Mouse (Mus musculus): ENCODE results near the gene Prss8. TPM values are rescaled to one million over a fixed set of nuclear protein-coding genes. Genes with fewer than 3 reads are reported as not detected.

Prss8 gene
- polyA plus RNA-seq (2012) = 0.04 TPM in 1 of 2 replicates, not detected in the other

- no peak for TF ChIP-seq TAL1 (IDR thresholded peaks at IDR 0.05; ENCODE audit: low read length)
- no peak for TF ChIP-seq GATA1 (IDR thresholded peaks at IDR 0.05; ENCODE audit: low read length)
- Histone ChIP-seq H3K4me3 (replicated peaks) (peak within 1 kb of the TSS; percentile 53), H3K36me3 (ENCODE audit: control insufficient read depth) (peaks cover 28% of the 10 kb centered on the region), H3K9me3 (ENCODE audit: control insufficient read depth, low read length) (no peaks in the 10 kb centered on the region), H3K4me1 (ENCODE audit: control insufficient read depth) (peaks cover 29% of the 10 kb centered on the region), H3K27me3 (ENCODE audit: control insufficient read depth) (peaks cover 7% of the 10 kb centered on the region)
Observed at GRCm38 (mm10) chr7:127929923-127930322, at the start of gene Prss8. Prss8 (minus strand) TSS chr7:127930104.

GRCm38 (mm10) chr7:127978856-127979255 lies 49.0 kb upstream of the Prss8 start:
- TF ChIP-seq TAL1 (IDR thresholded peaks at IDR 0.05; ENCODE audit: low read length) (no peak), GATA1 (IDR thresholded peaks at IDR 0.05; ENCODE audit: low read length) (no peak)
- Histone ChIP-seq H3K4me1 (ENCODE audit: control insufficient read depth) (no peaks in the 10 kb centered on the region), H3K36me3 (ENCODE audit: control insufficient read depth) (peaks cover 100% of the 10 kb centered on the region)

GRCm38 (mm10) chr7:127974413-127974930 lies 44.6 kb upstream of the Prss8 start:
- H3K36me3 ChIP-seq (ENCODE audit: control insufficient read depth) = peaks cover 98% of the 10 kb centered on the region
- H3K9me3 ChIP-seq (ENCODE audit: control insufficient read depth, low read length) = no peaks in the 10 kb centered on the region
- TF ChIP-seq TAL1 (IDR thresholded peaks at IDR 0.05; ENCODE audit: low read length) (no peak), GATA1 (IDR thresholded peaks at IDR 0.05; ENCODE audit: low read length) (no peak)
- H3K27me3 ChIP-seq (ENCODE audit: control insufficient read depth) = no peaks in the 10 kb centered on the region
- no peak overlapping the region for H3K4me3 ChIP-seq (replicated peaks)
- H3K4me1 ChIP-seq (ENCODE audit: control insufficient read depth) = peaks cover 11% of the 10 kb centered on the region

More at GRCm38 (mm10) chr7:127978856-127979255, 49.0 kb upstream of the Prss8 start:
- H3K9me3 ChIP-seq (ENCODE audit: control insufficient read depth, low read length) = no peaks in the 10 kb centered on the region
- no peak overlapping the region for H3K4me3 ChIP-seq (replicated peaks)
- H3K27me3 ChIP-seq (ENCODE audit: control insufficient read depth) = no peaks in the 10 kb centered on the region

- H3K9me3 ChIP-seq (ENCODE audit: control insufficient read depth, low read length) = no peaks in the 10 kb centered on the region
- no peaks in the 10 kb centered on the region for H3K27me3 ChIP-seq (ENCODE audit: control insufficient read depth)
- TF ChIP-seq TAL1 (IDR thresholded peaks at IDR 0.05; ENCODE audit: low read length) = no peak; the same call in 2 of the 3 replicates
- TF ChIP-seq GATA1 (IDR thresholded peaks at IDR 0.05; ENCODE audit: low read length) = no peak
- peak overlapping the region; percentile 97 for H3K4me3 ChIP-seq (replicated peaks)
- H3K36me3 ChIP-seq (ENCODE audit: control insufficient read depth) = peaks cover 45% of the 10 kb centered on the region
- peaks cover 42% of the 10 kb centered on the region for H3K4me1 ChIP-seq (ENCODE audit: control insufficient read depth)
Observed at GRCm38 (mm10) chr7:127967922-127968828, 38.3 kb upstream of the Prss8 start.

- no peaks in the 10 kb centered on the region for H3K9me3 ChIP-seq (ENCODE audit: control insufficient read depth, low read length)
- H3K27me3 ChIP-seq (ENCODE audit: control insufficient read depth) = no peaks in the 10 kb centered on the region
- peaks cover 42% of the 10 kb centered on the region for H3K4me1 ChIP-seq (ENCODE audit: control insufficient read depth)
- no peak for TF ChIP-seq TAL1 (IDR thresholded peaks at IDR 0.05; ENCODE audit: low read length)
- no peak for TF ChIP-seq GATA1 (IDR thresholded peaks at IDR 0.05; ENCODE audit: low read length)
- H3K4me3 ChIP-seq (replicated peaks) = peak within 1 kb of the TSS; percentile 97
- peaks cover 36% of the 10 kb centered on the region for H3K36me3 ChIP-seq (ENCODE audit: control insufficient read depth)
Observed at GRCm38 (mm10) chr7:127967004-127967921, 37.4 kb upstream of the Prss8 start, which contains the start of gene Fus. Fus (plus strand) TSS chr7:127967457.

- no peak for TF ChIP-seq GATA1 (IDR thresholded peaks at IDR 0.05; ENCODE audit: low read length)
- no peak for TF ChIP-seq TAL1 (IDR thresholded peaks at IDR 0.05; ENCODE audit: low read length)
- Histone ChIP-seq H3K4me1 (ENCODE audit: control insufficient read depth) (peaks cover 38% of the 10 kb centered on the region), H3K4me3 (replicated peaks) (peak overlapping the region; percentile 97), H3K27me3 (ENCODE audit: control insufficient read depth) (no peaks in the 10 kb centered on the region), H3K9me3 (ENCODE audit: control insufficient read depth, low read length) (no peaks in the 10 kb centered on the region), H3K36me3 (ENCODE audit: control insufficient read depth) (peaks cover 28% of the 10 kb centered on the region)
Observed at GRCm38 (mm10) chr7:127966371-127966918, 36.5 kb upstream of the Prss8 start.

GRCm38 (mm10) chr7:127959364-127959763 lies 29.5 kb upstream of the Prss8 start:
- H3K9me3 ChIP-seq (ENCODE audit: control insufficient read depth, low read length) = no peaks in the 10 kb centered on the region

GRCm38 (mm10) chr7:127952864-127953581 lies 23.1 kb upstream of the Prss8 start:
- no peaks in the 10 kb centered on the region for H3K4me1 ChIP-seq (ENCODE audit: control insufficient read depth)
- TF ChIP-seq TAL1 (IDR thresholded peaks at IDR 0.05; ENCODE audit: low read length) (no peak), GATA1 (IDR thresholded peaks at IDR 0.05; ENCODE audit: low read length) (no peak)
- no peaks in the 10 kb centered on the region for H3K9me3 ChIP-seq (ENCODE audit: control insufficient read depth, low read length)
- no peak overlapping the region for H3K4me3 ChIP-seq (replicated peaks)
- H3K27me3 ChIP-seq (ENCODE audit: control insufficient read depth) = peaks cover 20% of the 10 kb centered on the region
- H3K36me3 ChIP-seq (ENCODE audit: control insufficient read depth) = no peaks in the 10 kb centered on the region

More at GRCm38 (mm10) chr7:127959364-127959763, 29.5 kb upstream of the Prss8 start:
- Histone ChIP-seq H3K36me3 (ENCODE audit: control insufficient read depth) (no peaks in the 10 kb centered on the region), H3K27me3 (ENCODE audit: control insufficient read depth) (peaks cover 2% of the 10 kb centered on the region), H3K4me3 (replicated peaks) (no peak overlapping the region), H3K4me1 (ENCODE audit: control insufficient read depth) (no peaks in the 10 kb centered on the region)
- TF ChIP-seq GATA1 (IDR thresholded peaks at IDR 0.05; ENCODE audit: low read length) = no peak
- TF ChIP-seq TAL1 (IDR thresholded peaks at IDR 0.05; ENCODE audit: low read length) = no peak
